Mouse (Mus musculus) heart, postnatal 14 days (tissue): Measurements from ENCODE around the gene Zfand6. TPM values are rescaled to one million over a fixed set of nuclear protein-coding genes. Genes with fewer than 3 reads are reported as not detected.

ENCODE experiments used
- DNase-seq, 2 experiments: peaks; one replicate each; pipeline ENCODE4 v3.0.0; 2021 to 2022
- intact Hi-C: fragments of 180-260 bp; cut with DNase I; formaldehyde crosslinking; loops from one replicate; pipeline ENCODE4 v1.15.1; 2025
- long read RNA-seq, 2 experiments: library from polyadenylated mRNA; stranded (forward); transcript quantifications; one replicate each; pipeline ENCODE4 v2.0.0; 2021
- total RNA-seq, 2 experiments: library from RNA; stranded (reverse); gene quantifications; 2 replicates each; pipeline ENCODE4 v1.2.3; 2021

The Zfand6 gene
- total RNA-seq, result 10 to 100 TPM; 95.4 to 97.4 TPM
- long read RNA-seq, experiment 1, transcript Zfand6-208 (7 exons, 2,955 nt), result major isoform, 75 of 159 reads
- long read RNA-seq, experiment 1, transcript Zfand6-202 (7 exons, 1,538 nt), result minor isoform, 32 of 159 reads
- long read RNA-seq, experiment 1, partial matches to known transcripts, result 4 of 159 reads
- long read RNA-seq, experiment 1, other reads (novel, unspliced or antisense), result 39 of 159 reads
- long read RNA-seq, experiment 2, transcript Zfand6-201 (8 exons, 1,658 nt), result minor isoform, 5 of 120 reads
- long read RNA-seq, experiment 2, transcript Zfand6-208 (7 exons, 2,955 nt), result major isoform, 65 of 120 reads
- long read RNA-seq, experiment 2, transcript Zfand6-202 (7 exons, 1,538 nt), result minor isoform, 25 of 120 reads
- long read RNA-seq, experiment 2, partial matches to known transcripts, result 1 of 120 reads
- long read RNA-seq, experiment 2, other reads (novel, unspliced or antisense), result 23 of 120 reads

- intact Hi-C loops, result loop anchor here (2.0 kb wide), 1 partner anchor 89 kb away; no protein-coding TSS in a partner anchor
- peak; percentile 98 to 99 for DNase-seq
Observed at GRCm38 (mm10) chr7:84689251-84690100, at the start of gene Zfand6. Zfand6 (minus strand) TSS chr7:84689959.

- intact Hi-C loops, result no loop called here
- DNase-seq, result no peak
Observed at GRCm38 (mm10) chr7:84736803-84737202, 47.0 kb upstream of the Zfand6 start.

GRCm38 (mm10) chr7:84733038-84733437 is 43.3 kb upstream of the Zfand6 start:
- intact Hi-C loops, result no loop called here

GRCm38 (mm10) chr7:84732052-84732451 is 42.3 kb upstream of the Zfand6 start:
- no peak for DNase-seq
- intact Hi-C loops, result no loop called here

More at GRCm38 (mm10) chr7:84733038-84733437, 43.3 kb upstream of the Zfand6 start:
- DNase-seq, result no peak

- intact Hi-C loops, result no loop called here
- no peak for DNase-seq
Observed at GRCm38 (mm10) chr7:84731076-84731475, 41.3 kb upstream of the Zfand6 start.

GRCm38 (mm10) chr7:84722804-84723459 is 33.2 kb upstream of the Zfand6 start:
- no peak for DNase-seq
- intact Hi-C loops, result no loop called here

GRCm38 (mm10) chr7:84710287-84710958 is 20.7 kb upstream of the Zfand6 start:
- DNase-seq, result no peak
- intact Hi-C loops, result no loop called here

- DNase-seq, result no peak
Observed at GRCm38 (mm10) chr7:84706877-84707276, 17.1 kb upstream of the Zfand6 start.

GRCm38 (mm10) chr7:84690101-84690509 is 346 bp upstream of the Zfand6 start:
- intact Hi-C loops, result no loop called here
- no peak for DNase-seq

More at GRCm38 (mm10) chr7:84706877-84707276, 17.1 kb upstream of the Zfand6 start:
- intact Hi-C loops, result no loop called here

GRCm38 (mm10) chr7:84687653-84688580 is 1.8 kb downstream of the Zfand6 start:
- no peak for DNase-seq
- intact Hi-C loops, result loop anchor here (2.0 kb wide), 1 partner anchor 87 kb away; no protein-coding TSS in a partner anchor

- intact Hi-C loops, result no loop called here
- no peak for DNase-seq
Observed at GRCm38 (mm10) chr7:84686380-84686779, 3.4 kb downstream of the Zfand6 start.

GRCm38 (mm10) chr7:84684675-84685074 is 5.1 kb downstream of the Zfand6 start:
- no peak for DNase-seq
- intact Hi-C loops, result no loop called here

GRCm38 (mm10) chr7:84681558-84681957 is 8.2 kb downstream of the Zfand6 start:
- intact Hi-C loops, result no loop called here

GRCm38 (mm10) chr7:84680931-84681330 is 8.8 kb downstream of the Zfand6 start:
- no peak for DNase-seq
- intact Hi-C loops, result no loop called here

More at GRCm38 (mm10) chr7:84681558-84681957, 8.2 kb downstream of the Zfand6 start:
- no peak for DNase-seq

- intact Hi-C loops, result no loop called here
- no peak for DNase-seq
Observed at GRCm38 (mm10) chr7:84680092-84680491, 9.7 kb downstream of the Zfand6 start.

- DNase-seq, result peak; percentile 52 to 65
- intact Hi-C loops, result no loop called here
Observed at GRCm38 (mm10) chr7:84679264-84679663, 10.5 kb downstream of the Zfand6 start.

- intact Hi-C loops, result no loop called here
- no peak for DNase-seq
Observed at GRCm38 (mm10) chr7:84673103-84673502, 16.7 kb downstream of the Zfand6 start.

- DNase-seq, result no peak
- intact Hi-C loops, result no loop called here
Observed at GRCm38 (mm10) chr7:84669554-84670152, 20.1 kb downstream of the Zfand6 start.
